Mouse (Mus musculus) spleen, postnatal 10 days (tissue): ENCODE data around the gene Reg4.
A peak's percentile ranks its signal among the peaks of the same experiment; 100 is the strongest.

Source experiments
- DNase-seq, 2 experiments: peaks; one replicate each; pipeline ENCODE4 v3.0.0; 2021 to 2022; ENCODE audit warnings: low spot score in 2 of 2

Reg4 gene

GRCm38 (mm10) chr3:98280933-98281678 is 59.1 kb downstream of the Reg4 start:
- peak; percentile 36 to 72 for DNase-seq

- no peak for DNase-seq
Observed at GRCm38 (mm10) chr3:98282422-98282821, 60.5 kb downstream of the Reg4 start.

- no peak for DNase-seq
Observed at GRCm38 (mm10) chr3:98283205-98283604, 61.2 kb downstream of the Reg4 start.
